Mouse (Mus musculus) CH12.LX (cell line): ENCODE data around the gene Stx5a. TPM values are rescaled to one million over a fixed set of nuclear protein-coding genes. Genes with fewer than 3 reads are reported as not detected.
A peak's percentile ranks its signal among the peaks of the same experiment; 100 is the strongest.

ENCODE experiments used
- DNase-seq: peaks from one replicate; pipeline ENCODE4 v3.0.0-alpha.2; 2013; ENCODE audit errors: extremely low read depth
- H3K27ac ChIP-seq: 2 replicates; pipeline ENCODE4 v1.5.1; 2012; ENCODE audit warnings: low read depth, mild to moderate bottlenecking, control low read depth, moderate library complexity; ENCODE audit not compliant: insufficient read depth
- H3K27me3 ChIP-seq: replicated peaks from 2 replicates; pipeline ENCODE3; 2012; ENCODE audit warnings: inconsistent platforms
- H3K36me3 ChIP-seq, 2 experiments: replicated peaks in 1 of 2; 2 replicates each; pipeline versions ENCODE3 to v1.6.1; 2012; ENCODE audit warnings: inconsistent platforms in 1 of 2, low read length in 1 of 2, mild to moderate bottlenecking in 1 of 2, mixed read lengths in 1 of 2, moderate library complexity in 1 of 2; ENCODE audit not compliant: control insufficient read depth in 1 of 2, insufficient read depth in 1 of 2
- H3K4me1 ChIP-seq, 2 experiments: 2 replicates each; pipeline ENCODE4 v1.6.1; 2012; ENCODE audit warnings: inconsistent platforms in 1 of 2, moderate library complexity in 1 of 2; ENCODE audit not compliant: insufficient read depth in 2 of 2, control insufficient read depth in 1 of 2
- H3K4me2 ChIP-seq: 2 replicates; pipeline ENCODE4 v1.6.1; 2012; ENCODE audit warnings: low read depth, mild to moderate bottlenecking, control low read depth; ENCODE audit not compliant: poor library complexity, insufficient read depth, severe bottlenecking
- H3K4me3 ChIP-seq, 3 experiments: fragments of 150-350 bp in 1 of 3; sonication (generic) in 1 of 3; replicated peaks in 1 of 3; 2 replicates each; pipeline versions ENCODE3 to v1.5.1; 2011 to 2012; ENCODE audit warnings: low read depth in 2 of 3, low read length in 2 of 3, mild to moderate bottlenecking in 2 of 3, moderate library complexity in 2 of 3, control low read depth in 1 of 3, improper control_type of control experiment in 1 of 3, inconsistent platforms in 1 of 3, mixed read lengths in 1 of 3; ENCODE audit not compliant: poor library complexity in 1 of 3
- H3K79me2 ChIP-seq: replicated peaks from 2 replicates; pipeline ENCODE4 v1.6.1; 2012; ENCODE audit warnings: mild to moderate bottlenecking, moderate library complexity; ENCODE audit not compliant: control insufficient read depth, poor library complexity, insufficient read depth, severe bottlenecking; ENCODE audit errors: extremely low read depth
- H3K9ac ChIP-seq: 2 replicates; pipeline ENCODE4 v1.6.1; 2012; ENCODE audit warnings: low read depth, mild to moderate bottlenecking, control low read depth, moderate library complexity; ENCODE audit not compliant: insufficient read depth
- H3K9me3 ChIP-seq: replicated peaks from 2 replicates; pipeline ENCODE3; 2012; ENCODE audit warnings: low read length, inconsistent platforms, mixed read lengths
- BHLHE40 ChIP-seq: IDR thresholded peaks from 2 replicates; pipeline ENCODE4 v1.6.1; 2011; ENCODE audit warnings: mild to moderate bottlenecking, low read depth, low read length, improper control_type of control experiment
- CHD1 ChIP-seq: IDR thresholded peaks from 2 replicates; pipeline ENCODE4 v1.6.1; 2012; ENCODE audit warnings: low read depth, low read length, improper control_type of control experiment, inconsistent platforms
- CHD2 ChIP-seq: IDR thresholded peaks from 2 replicates; pipeline ENCODE4 v1.6.1; 2011; ENCODE audit warnings: low read length, improper control_type of control experiment
- E2F4 ChIP-seq: IDR thresholded peaks from 2 replicates; pipeline ENCODE4 v1.6.1; 2011; ENCODE audit warnings: low read depth, low read length, improper control_type of control experiment; ENCODE audit not compliant: insufficient replicate concordance
- ELF1 ChIP-seq: IDR thresholded peaks from 2 replicates; pipeline ENCODE4 v1.6.1; 2014; ENCODE audit warnings: low read depth, mild to moderate bottlenecking, inconsistent platforms, low read length, improper control_type of control experiment
- HCFC1 ChIP-seq: IDR thresholded peaks from 2 replicates; pipeline ENCODE4 v1.6.1; 2012; ENCODE audit warnings: low read depth, mild to moderate bottlenecking, inconsistent platforms, low read length, improper control_type of control experiment
- KAT2A ChIP-seq: IDR thresholded peaks from 2 replicates; pipeline ENCODE4 v1.6.1; 2012; ENCODE audit warnings: low read length, improper control_type of control experiment, inconsistent platforms; ENCODE audit not compliant: insufficient replicate concordance
- MAX ChIP-seq: IDR thresholded peaks from 2 replicates; pipeline ENCODE4 v1.6.1; 2011; ENCODE audit warnings: low read length, improper control_type of control experiment
- MAZ ChIP-seq: IDR thresholded peaks from 2 replicates; pipeline ENCODE4 v1.6.1; 2012; ENCODE audit warnings: low read depth, mild to moderate bottlenecking, inconsistent platforms, low read length, improper control_type of control experiment, moderate library complexity
- NELFE ChIP-seq: IDR thresholded peaks from 2 replicates; pipeline ENCODE4 v1.6.1; 2011; ENCODE audit warnings: low read depth, low read length, improper control_type of control experiment
- NRF1 ChIP-seq: IDR thresholded peaks from 2 replicates; pipeline ENCODE4 v1.6.1; 2014; ENCODE audit warnings: low read depth, mild to moderate bottlenecking, inconsistent platforms, low read length, improper control_type of control experiment, moderate library complexity
- PAX5 ChIP-seq: IDR thresholded peaks from 2 replicates; pipeline ENCODE4 v1.6.1; 2012; ENCODE audit warnings: low read length, inconsistent platforms, mixed read lengths
- POLR2A ChIP-seq: IDR thresholded peaks from 2 replicates; pipeline ENCODE4 v1.6.1; 2011; ENCODE audit warnings: low read depth, mild to moderate bottlenecking, improper control_type of control experiment, low read length
- POLR2AphosphoS2 ChIP-seq: IDR thresholded peaks from 2 replicates; pipeline ENCODE4 v1.6.1; 2011; ENCODE audit warnings: low read depth, low read length, improper control_type of control experiment
- RAD21 ChIP-seq: IDR thresholded peaks from 2 replicates; pipeline ENCODE4 v1.6.1; 2011; ENCODE audit warnings: low read depth, mild to moderate bottlenecking, low read length, improper control_type of control experiment, moderate library complexity
- RCOR1 ChIP-seq: conservative IDR thresholded peaks from 2 replicates; pipeline ENCODE4 v1.6.1; 2012; ENCODE audit warnings: low read depth, mild to moderate bottlenecking, inconsistent platforms, low read length, improper control_type of control experiment
- SIN3A ChIP-seq: IDR thresholded peaks from 2 replicates; pipeline ENCODE4 v1.6.1; 2012; ENCODE audit warnings: low read length, improper control_type of control experiment, inconsistent platforms
- TBP ChIP-seq: conservative IDR thresholded peaks from 2 replicates; pipeline ENCODE4 v1.6.1; 2011; ENCODE audit warnings: low read depth, low read length, improper control_type of control experiment
- TCF12 ChIP-seq: IDR thresholded peaks from 2 replicates; pipeline ENCODE4 v1.6.1; 2014; ENCODE audit warnings: low read depth, mild to moderate bottlenecking, inconsistent platforms, low read length, improper control_type of control experiment
- USF1 ChIP-seq: IDR thresholded peaks from 2 replicates; pipeline ENCODE4 v1.6.1; 2014; ENCODE audit warnings: low read depth, mild to moderate bottlenecking, inconsistent platforms, low read length, improper control_type of control experiment
- USF2 ChIP-seq: conservative IDR thresholded peaks from 2 replicates; pipeline ENCODE4 v1.6.1; 2011; ENCODE audit warnings: low read depth, low read length, improper control_type of control experiment
- ZMIZ1 ChIP-seq: IDR thresholded peaks from 2 replicates; pipeline ENCODE4 v1.6.1; 2012; ENCODE audit warnings: low read depth, mild to moderate bottlenecking, inconsistent platforms, low read length, improper control_type of control experiment
- ZNF384 ChIP-seq: IDR thresholded peaks from 2 replicates; pipeline ENCODE4 v1.6.1; 2012; ENCODE audit warnings: low read depth, low read length, improper control_type of control experiment, inconsistent platforms
- dilution Hi-C: fragments of 300-500 bp; cut with MboI; formaldehyde crosslinking; loops from 2 replicates; pipeline ENCODE4 v1.14.3; 2020; ENCODE audit warnings: low sequenced_read_pairs; ENCODE audit not compliant: extremely low pct_unique_long_range_greater_than_20kb, extremely low pct_ligation_motif_present
- in situ Hi-C: fragments of 300-500 bp; cut with MboI; formaldehyde crosslinking; loops from 3 replicates; pipeline ENCODE4 v1.14.3; 2019; ENCODE audit warnings: low sequenced_read_pairs, low pct_ligation_motif_present, low pct_unique_long_range_greater_than_20kb, mixed read lengths
- polyA plus RNA-seq: library from polyadenylated mRNA; unstranded; fragments of >175 nt; gene quantifications from 2 replicates; pipeline ENCODE4 v1.2.1, GENCODE M21; 2012; ENCODE audit warnings: low read depth; ENCODE audit not compliant: insufficient read length
- total RNA-seq, 2 experiments: library from RNA; depleted of rRNA; stranded (reverse); fragments of 300-350 nt in 1 of 2; fragments of >200 nt in 1 of 2; gene quantifications; 2 replicates each; pipeline ENCODE4 v1.2.3; 2012 to 2014

Gene Stx5a
- total and polyA plus RNA-seq, 3 experiments: 35.2 to 49.1 (median 48.1) TPM

- TF ChIP-seq RAD21: no peak
- no peak for TF ChIP-seq SIN3A
- peak; percentile 35; the same call in 1 of the 2 replicates for TF ChIP-seq ZMIZ1
- TF ChIP-seq ZNF384: no peak
- TF ChIP-seq USF1: no peak
- no peak for TF ChIP-seq RCOR1
- no peak for TF ChIP-seq CHD2
- no peaks in the 10 kb centered on the region for H3K9me3 ChIP-seq
- no peak overlapping the region for H3K27ac ChIP-seq
- no peak for DNase-seq
- H3K27me3 ChIP-seq: no peaks in the 10 kb centered on the region
- H3K9ac ChIP-seq: peak overlapping the region; percentile 95; the same call in 1 of the 2 replicates
- peaks cover 24 to 54% of the 10 kb centered on the region in 2 experiments for H3K36me3 ChIP-seq
- H3K4me2 ChIP-seq: peak overlapping the region; percentile 95; the same call in 1 of the 2 replicates
- in situ Hi-C loops (no loop called here), dilution Hi-C loops (no loop called here)
- peaks cover 35% of the 10 kb centered on the region for H3K79me2 ChIP-seq
- peaks cover 11 to 44% of the 10 kb centered on the region in 2 experiments for H3K4me1 ChIP-seq
- H3K4me3 ChIP-seq: peak overlapping the region in 2 of 3 experiments; percentile 88 to 93
Observed at GRCm38 (mm10) chr19:8772996-8773395, 31.8 kb downstream of the Stx5a start.

- dilution Hi-C loops: no loop called here
Observed at GRCm38 (mm10) chr19:8773409-8773808, 32.2 kb downstream of the Stx5a start.

GRCm38 (mm10) chr19:8774086-8774835, 33.0 kb downstream of the Stx5a start, which contains the start of gene Tmem179b:
TSS of gene Tmem179b (minus strand) at chr19:8774467.
- Histone ChIP-seq H3K4me3 (peak within 1 kb of the TSS; percentile 55 to 93 (median 88)), H3K79me2 (peaks cover 35% of the 10 kb centered on the region), H3K4me2 (peak within 1 kb of the TSS; percentile 95), H3K27me3 (no peaks in the 10 kb centered on the region), H3K4me1 (peaks cover 11 to 44% of the 10 kb centered on the region in 2 experiments), H3K27ac (peak within 1 kb of the TSS; percentile 80), H3K9me3 (no peaks in the 10 kb centered on the region), H3K9ac (peak within 1 kb of the TSS; percentile 95), H3K36me3 (peaks cover 20 to 50% of the 10 kb centered on the region in 2 experiments)
- dilution Hi-C loops: no loop called here
- peak; percentile 94 for DNase-seq
- in situ Hi-C loops: no loop called here
- TF ChIP-seq USF1 (no peak), BHLHE40 (0 out of 2 replicates have a peak, but pooled peaks have one; percentile 10), HCFC1 (peak; percentile 77), POLR2A (peak; percentile 98), NRF1 (peak; percentile 49), TBP (peak; percentile 89), KAT2A (0 out of 2 replicates have a peak, but pooled peaks have one; percentile 52), E2F4 (0 out of 2 replicates have a peak, but pooled peaks have one; percentile 74), NELFE (peak; percentile 97), POLR2AphosphoS2 (peak; percentile 98), MAZ (no peak), ZNF384 (no peak), ELF1 (peak; percentile 95), SIN3A (peak; percentile 53), MAX (peak; percentile 62; the same call in 1 of the 2 replicates), PAX5 (no peak)

More at GRCm38 (mm10) chr19:8773409-8773808, 32.2 kb downstream of the Stx5a start:
- in situ Hi-C loops: no loop called here
- Histone ChIP-seq H3K27ac (peak overlapping the region; percentile 35), H3K36me3 (peaks cover 21 to 54% of the 10 kb centered on the region in 2 experiments), H3K4me3 (peak overlapping the region; percentile 55 to 93 (median 88)), H3K9me3 (no peaks in the 10 kb centered on the region), H3K4me1 (peaks cover 11 to 44% of the 10 kb centered on the region in 2 experiments), H3K9ac (peak overlapping the region; percentile 95), H3K79me2 (peaks cover 35% of the 10 kb centered on the region), H3K4me2 (peak overlapping the region; percentile 95)
- no peak for DNase-seq
- TF ChIP-seq RAD21 (no peak), BHLHE40 (no peak), MAZ (no peak), RCOR1 (no peak), ELF1 (no peak), E2F4 (no peak), CHD1 (no peak), ZMIZ1 (no peak), TCF12 (no peak), USF2 (no peak)
- TF ChIP-seq, all 38 proteins: peak for 0
- H3K27me3 ChIP-seq: no peaks in the 10 kb centered on the region
